Mouse (Mus musculus): ENCODE results near the gene Adamtsl2.
A peak's percentile ranks its signal among the peaks of the same experiment; 100 is the strongest.

Adamtsl2 gene

GRCm38 (mm10) chr2:27121626-27122355 is 42.6 kb downstream of the Adamtsl2 start:
- peak; percentile 56 to 57 for DNase-seq

- no peak for DNase-seq
Observed at GRCm38 (mm10) chr2:27122578-27122977, 43.4 kb downstream of the Adamtsl2 start.

- DNase-seq: no peak
Observed at GRCm38 (mm10) chr2:27123121-27123520, 43.9 kb downstream of the Adamtsl2 start.

- peak in 1 of 2 experiments; percentile 70 for DNase-seq
Observed at GRCm38 (mm10) chr2:27125979-27126378, 46.8 kb downstream of the Adamtsl2 start.

- no peak for DNase-seq
Observed at GRCm38 (mm10) chr2:27126496-27126895, 47.3 kb downstream of the Adamtsl2 start.

GRCm38 (mm10) chr2:27128990-27129389 is 49.8 kb downstream of the Adamtsl2 start:
- no peak for DNase-seq

- peak; percentile 68 to 81 for DNase-seq
Observed at GRCm38 (mm10) chr2:27135935-27136334, 56.8 kb downstream of the Adamtsl2 start.

GRCm38 (mm10) chr2:27136336-27136735 is 57.2 kb downstream of the Adamtsl2 start:
- DNase-seq: no peak

- DNase-seq: no peak
Observed at GRCm38 (mm10) chr2:27136789-27137188, 57.6 kb downstream of the Adamtsl2 start.

GRCm38 (mm10) chr2:27138356-27138755 is 59.2 kb downstream of the Adamtsl2 start:
- no peak for DNase-seq

- peak; percentile 43 to 51 for DNase-seq
Observed at GRCm38 (mm10) chr2:27141950-27142693, 62.9 kb downstream of the Adamtsl2 start, which contains the start of gene Fam163b. Fam163b (minus strand) TSS chr2:27142491.

- peak in 1 of 2 experiments; percentile 38 for DNase-seq
Observed at GRCm38 (mm10) chr2:27144957-27145356, 65.8 kb downstream of the Adamtsl2 start.

- no peak for DNase-seq
Observed at GRCm38 (mm10) chr2:27146840-27147239, 67.7 kb downstream of the Adamtsl2 start.

GRCm38 (mm10) chr2:27149457-27149856 is 70.3 kb downstream of the Adamtsl2 start:
- no peak for DNase-seq

GRCm38 (mm10) chr2:27154466-27155185 is 75.4 kb downstream of the Adamtsl2 start:
- peak; percentile 58 to 73 for DNase-seq

- DNase-seq: no peak
Observed at GRCm38 (mm10) chr2:27156596-27156995, 77.4 kb downstream of the Adamtsl2 start.

Data from cerebellum, postnatal 14 days (tissue).